Mouse (Mus musculus) retina, embryonic 14.5 days (tissue): ENCODE data around the gene Rdx.
A peak's percentile ranks its signal among the peaks of the same experiment; 100 is the strongest.

ENCODE experiments used
- DNase-seq: peaks from one replicate; pipeline ENCODE4 v3.0.0-alpha.2; 2015; ENCODE audit warnings: low spot score

The Rdx gene

GRCm38 (mm10) chr9:52047129-52047820 is at the start of gene Rdx:
TSS of gene Rdx (plus strand) at chr9:52047173.
- DNase-seq, result peak; percentile 51

- DNase-seq, result no peak
These were observed 43.5 kb upstream of the Rdx start for GRCm38 (mm10) chr9:52003501-52003900.

- no peak for DNase-seq
These were observed 39.6 kb upstream of the Rdx start for GRCm38 (mm10) chr9:52007341-52007740.

- no peak for DNase-seq
These were observed 38.5 kb upstream of the Rdx start for GRCm38 (mm10) chr9:52008511-52008910.

- DNase-seq, result no peak
These were observed 34.7 kb upstream of the Rdx start for GRCm38 (mm10) chr9:52012311-52012710.

GRCm38 (mm10) chr9:52012781-52013436 is 34.1 kb upstream of the Rdx start:
- DNase-seq, result no peak

- DNase-seq, result peak; percentile 29
These were observed 33.0 kb upstream of the Rdx start for GRCm38 (mm10) chr9:52013900-52014455.

GRCm38 (mm10) chr9:52017091-52017490 is 29.9 kb upstream of the Rdx start:
- no peak for DNase-seq

- no peak for DNase-seq
These were observed 29.1 kb upstream of the Rdx start for GRCm38 (mm10) chr9:52017824-52018223.

- DNase-seq, result no peak
These were observed 28.5 kb upstream of the Rdx start for GRCm38 (mm10) chr9:52018505-52018904.

- DNase-seq, result no peak
These were observed 19.5 kb upstream of the Rdx start for GRCm38 (mm10) chr9:52027257-52028020.

GRCm38 (mm10) chr9:52028521-52029405 is 18.2 kb upstream of the Rdx start:
- DNase-seq, result peak; percentile 26

- no peak for DNase-seq
These were observed 15.5 kb upstream of the Rdx start for GRCm38 (mm10) chr9:52031501-52031900.

GRCm38 (mm10) chr9:52037493-52037892 is 9.5 kb upstream of the Rdx start:
- no peak for DNase-seq

GRCm38 (mm10) chr9:52041657-52042056 is 5.3 kb upstream of the Rdx start:
- no peak for DNase-seq

GRCm38 (mm10) chr9:52046686-52047085 is 287 bp upstream of the Rdx start:
- DNase-seq, result no peak

GRCm38 (mm10) chr9:52047821-52048649 is 1.1 kb downstream of the Rdx start:
- peak; percentile 85 for DNase-seq

- peak; percentile 49 for DNase-seq
These were observed 1.7 kb downstream of the Rdx start for GRCm38 (mm10) chr9:52048650-52049081.

GRCm38 (mm10) chr9:52049605-52050004 is 2.6 kb downstream of the Rdx start:
- peak; percentile 30 for DNase-seq

- DNase-seq, result no peak
These were observed 3.4 kb downstream of the Rdx start for GRCm38 (mm10) chr9:52050361-52050760.

GRCm38 (mm10) chr9:52052221-52052620 is 5.2 kb downstream of the Rdx start:
- no peak for DNase-seq
